28 mouse cellular contexts compared by ENCODE assay signal in the genomic region with DNA sequence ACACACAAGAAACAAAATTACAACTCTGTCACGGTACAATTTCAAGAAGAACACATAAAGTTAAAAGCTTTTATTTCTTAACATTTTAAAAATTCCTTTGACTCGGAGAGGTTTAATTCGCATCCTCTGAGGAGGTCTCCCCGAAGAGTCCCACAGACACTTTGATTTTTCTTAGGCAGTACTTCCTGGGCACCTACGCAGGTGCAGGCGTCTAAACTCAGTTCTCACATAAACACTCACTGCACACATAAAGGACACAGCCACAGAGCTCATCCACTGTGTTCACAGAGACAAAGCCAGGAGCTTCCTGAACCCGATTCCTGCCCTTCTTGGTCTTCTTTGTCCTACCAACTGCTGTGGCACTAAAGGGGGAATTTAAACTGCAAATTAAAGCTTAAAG. TPM values are rescaled to one million over a fixed set of nuclear protein-coding genes. Genes with fewer than 3 reads are reported as not detected.
DNase-seq lines count a peak whose midpoint lies in the region; TF ChIP-seq lines count a peak whose summit lies in the region.
"Had no signal": no experiment of that assay in that cellular context is flagged by ENCODE, and none has a peak within 500 bp of the region (broad histone marks: within the 10 kb centered on the region; RNA-seq: fewer than 3 reads in every experiment).

No protein-coding gene starts in this region.

- no peak for DNase-seq in gastrocnemius, adult 2 months
- DNase-seq in gastrocnemius, postnatal 36 days = no peak
- peak; percentile 26 for DNase-seq in thymus, postnatal 0 days (ENCODE audit: low spot score)
- DNase-seq in thymus, adult 18-20 months = no peak
- DNase-seq in naive thymus-derived CD4-positive, alpha-beta T cell, adult 2 months (ENCODE audit: low read depth) = peak; percentile 42
- no peak for DNase-seq in adrenal gland, adult (ENCODE audit: inconsistent age in 2 of 2, low spot score in 1 of 2)
- DNase-seq in spleen, postnatal 14 days (ENCODE audit: low spot score in 2 of 2) = no peak
- DNase-seq: adrenal gland, adult 2 months; adrenal gland, postnatal 14 days; cerebellum, adult 11-12 months; cerebellum, adult 8-10 months; cerebellum, postnatal 10 days; cerebellum, postnatal 36 days; embryo, embryonic 11 days; gastrocnemius, postnatal 10 days; kidney, adult 11 months had no signal

- peaks cover 8% of the 10 kb centered on the region for H3K4me1 ChIP-seq in brown adipose tissue, adult 24 weeks (ENCODE audit: control insufficient read depth, insufficient read depth, insufficient read length, low read length)
- H3K4me1 ChIP-seq: forebrain, embryonic 15.5 days; heart, embryonic 12.5 days; heart, embryonic 15.5 days; intestine, embryonic 15.5 days had no signal

- H3K27ac ChIP-seq in gastrocnemius, adult 2 months = peak overlapping the region; percentile 86
- peak overlapping the region; percentile 98 for H3K27ac ChIP-seq in brown adipose tissue, adult 24 weeks (replicated peaks; ENCODE audit: low read depth, low read length)
- H3K27ac ChIP-seq: embryonic facial prominence, embryonic 10.5 days; embryonic facial prominence, embryonic 13.5 days; forebrain, embryonic 12.5 days; forebrain, embryonic 15.5 days; hindbrain, embryonic 10.5 days; hindbrain, embryonic 14.5 days; hindbrain, postnatal 0 days; intestine, embryonic 15.5 days had no signal

- no peak overlapping the region for H3K4me3 ChIP-seq in gastrocnemius, adult 2 months
- H3K4me3 ChIP-seq in brown adipose tissue, adult 24 weeks (ENCODE audit: insufficient read depth, low read depth, low read length) = no peak overlapping the region
- H3K4me3 ChIP-seq: embryonic facial prominence, embryonic 10.5 days; embryonic facial prominence, embryonic 13.5 days; erythroblast, embryonic 14.5 days; forebrain, embryonic 12.5 days; forebrain, embryonic 15.5 days; heart, embryonic 12.5 days; heart, embryonic 15.5 days; hindbrain, embryonic 10.5 days; intestine, embryonic 15.5 days had no signal

- no peak for TF ChIP-seq CTCF in gastrocnemius, adult 2 months (IDR thresholded peaks at IDR 0.05)

- intact Hi-C loops in gastrocnemius, adult 2 months (cut with DNase I) = loop anchor here (5.0 kb wide), 1 partner anchor 110 kb away; no protein-coding TSS in a partner anchor
- intact Hi-C loops in gastrocnemius, postnatal 36 days (cut with DNase I) = no loop called here

RNA-seq across cellular contexts. Expression of gene Rftn1, which starts 48.3 kb away (rescaled TPM):
- total RNA-seq in gastrocnemius, adult 2 months (2021) = 10 to 100 TPM; 11.4 to 16.9 TPM
- total RNA-seq in gastrocnemius, postnatal 36 days (2021) = 10 to 100 TPM; 22.0 to 22.8 TPM
- polyA plus RNA-seq in thymus, postnatal 0 days (2015; fragmentation: Nextera tagmentation; extraction: Ambion mirVana) = 66.5 and 66.6 TPM in 2 replicates
- 4.2 and 5.1 TPM in 2 replicates for polyA plus RNA-seq in brown adipose tissue, adult 24 weeks (2012; ENCODE audit: insufficient read depth, insufficient read length, missing spikeins)

Comparison
In these comparisons a context has a peak if more than half of its experiments do, and no peak if none do; other contexts are left out.
1. DNase-seq: peak in thymus, postnatal 0 days (single experiment) and naive thymus-derived CD4-positive, alpha-beta T cell, adult 2 months (single experiment); none in gastrocnemius, adult 2 months (single experiment), gastrocnemius, postnatal 36 days (0 of 2), thymus, adult 18-20 months (0 of 2), adrenal gland, adult (0 of 2) and spleen, postnatal 14 days (0 of 2).